Mouse (Mus musculus): Measurements from ENCODE around the gene Smg9. TPM values are rescaled to one million over a fixed set of nuclear protein-coding genes. Genes with fewer than 3 reads are reported as not detected.

The Smg9 gene
- polyA plus RNA-seq, 1 experiment from 2014 or later: 38.2 TPM

DNA sequence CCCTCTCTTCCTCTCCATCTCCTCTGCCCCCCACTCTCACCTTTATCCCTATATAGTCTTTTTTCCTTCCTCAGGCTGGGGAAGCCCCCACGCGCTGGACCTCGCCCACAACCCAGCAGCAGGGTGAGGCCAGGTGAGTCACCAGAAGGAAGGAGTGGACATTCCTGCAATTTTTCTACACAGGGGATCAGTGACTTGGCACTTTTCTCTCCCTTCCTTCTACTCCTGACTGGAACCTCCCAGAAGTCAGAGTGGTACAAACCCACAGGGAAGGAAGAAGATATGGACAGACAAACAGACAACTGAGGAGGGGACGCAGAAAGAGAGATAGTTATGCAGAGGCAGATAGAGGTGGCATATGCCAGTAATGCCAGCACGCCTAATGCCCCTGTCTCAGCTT lies 60.0 kb downstream of the Smg9 start:
- H3K9me3 ChIP-seq (ENCODE audit: control insufficient read depth, low read length): no peaks in the 10 kb centered on the region
- no peaks in the 10 kb centered on the region for H3K36me3 ChIP-seq (ENCODE audit: control insufficient read depth, insufficient read depth, low read length)
- no peak overlapping the region for H3K4me2 ChIP-seq (ENCODE audit: low read length)
- 84% methylated on average over 5 of the region's 5 CpGs for WGBS
- no peak overlapping the region for H3K27ac ChIP-seq (ENCODE audit: low read depth, low read length)
- no peak for ATAC-seq
- H3K27me3 ChIP-seq (replicated peaks; ENCODE audit: control insufficient read depth, insufficient read depth, low read length): no peaks in the 10 kb centered on the region; the same call in 1 of the 2 replicates
- H3K4me3 ChIP-seq (ENCODE audit: low read length): no peak overlapping the region
- H3K9ac ChIP-seq (ENCODE audit: low read depth, low read length): no peak overlapping the region
- H3K4me1 ChIP-seq (ENCODE audit: control insufficient read depth, insufficient read depth, low read depth, low read length): peaks cover 3% of the 10 kb centered on the region; the same call in 1 of the 2 replicates

DNA sequence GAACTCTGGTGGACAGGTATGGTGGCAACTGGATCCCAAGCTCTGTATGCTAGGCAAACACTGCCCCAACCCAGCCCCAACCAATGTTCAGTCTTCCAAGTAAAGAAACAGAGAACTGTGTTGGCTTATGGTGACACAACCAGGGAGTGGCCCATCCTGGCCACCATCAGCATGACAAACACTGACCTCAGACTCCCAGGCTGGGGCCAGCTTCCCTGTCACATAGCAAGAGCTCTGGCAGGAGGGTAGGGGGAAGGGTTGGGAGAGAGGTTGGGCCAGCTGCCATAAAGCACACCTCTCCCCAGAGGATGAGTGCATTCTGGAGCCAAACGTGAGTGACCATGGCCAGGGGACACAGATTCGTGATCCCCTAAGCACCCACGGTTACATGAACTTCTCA lies 60.4 kb downstream of the Smg9 start:
- ATAC-seq: no peak
- Histone ChIP-seq H3K4me3 (ENCODE audit: low read length) (no peak overlapping the region), H3K27me3 (replicated peaks; ENCODE audit: control insufficient read depth, insufficient read depth, low read length) (no peaks in the 10 kb centered on the region; the same call in 1 of the 2 replicates), H3K4me1 (ENCODE audit: control insufficient read depth, insufficient read depth, low read depth, low read length) (peaks cover 3% of the 10 kb centered on the region; the same call in 1 of the 2 replicates), H3K9me3 (ENCODE audit: control insufficient read depth, low read length) (no peaks in the 10 kb centered on the region), H3K36me3 (ENCODE audit: control insufficient read depth, insufficient read depth, low read length) (no peaks in the 10 kb centered on the region), H3K4me2 (ENCODE audit: low read length) (no peak overlapping the region), H3K27ac (ENCODE audit: low read depth, low read length) (no peak overlapping the region), H3K9ac (ENCODE audit: low read depth, low read length) (no peak overlapping the region)
- WGBS: 60% methylated on average over 3 of the region's 3 CpGs

DNA sequence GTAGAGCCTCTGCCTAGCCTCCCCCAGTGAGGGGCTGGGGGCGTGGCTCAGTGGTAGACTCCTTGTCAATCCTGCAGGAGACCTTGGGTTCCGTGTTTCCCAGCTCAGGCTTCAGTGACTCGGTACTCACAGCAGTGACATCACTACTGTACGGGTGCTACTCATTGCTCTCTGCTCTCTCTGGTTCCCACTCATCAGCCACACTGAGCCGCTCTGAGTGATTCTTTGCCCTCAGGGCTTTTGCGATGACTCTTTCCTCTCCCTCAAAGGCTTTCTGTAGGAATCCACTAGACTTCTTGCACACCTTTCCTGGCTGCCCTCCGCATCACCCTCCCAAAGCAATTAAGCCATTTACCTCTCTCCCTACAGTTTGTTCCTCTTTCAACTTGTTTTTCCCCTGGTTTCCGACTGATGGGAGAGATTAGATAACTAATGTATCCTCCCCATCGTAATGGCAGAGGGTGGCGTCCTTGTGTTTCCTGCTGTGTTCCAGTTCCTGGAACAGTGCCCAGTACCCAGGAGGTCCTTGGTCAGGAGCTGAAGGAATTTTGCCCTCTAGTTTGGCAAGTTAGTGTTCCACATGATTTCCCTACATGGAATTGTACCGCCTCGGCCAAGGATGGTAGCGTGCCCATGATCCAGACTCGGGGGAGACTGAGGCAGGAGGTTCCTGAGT lies 62.1 kb downstream of the Smg9 start:
- 63% methylated on average over 13 of the region's 14 CpGs for WGBS
- no peak overlapping the region for H3K4me3 ChIP-seq (ENCODE audit: low read length)
- no peaks in the 10 kb centered on the region for H3K9me3 ChIP-seq (ENCODE audit: control insufficient read depth, low read length)
- no peak overlapping the region for H3K27ac ChIP-seq (ENCODE audit: low read depth, low read length)
- H3K4me1 ChIP-seq (ENCODE audit: control insufficient read depth, insufficient read depth, low read depth, low read length): peaks cover 3% of the 10 kb centered on the region; the same call in 1 of the 2 replicates
- H3K36me3 ChIP-seq (ENCODE audit: control insufficient read depth, insufficient read depth, low read length): no peaks in the 10 kb centered on the region
- H3K27me3 ChIP-seq (replicated peaks; ENCODE audit: control insufficient read depth, insufficient read depth, low read length): no peaks in the 10 kb centered on the region; the same call in 1 of the 2 replicates
- ATAC-seq: no peak
- H3K4me2 ChIP-seq (ENCODE audit: low read length): no peak overlapping the region
- no peak overlapping the region for H3K9ac ChIP-seq (ENCODE audit: low read depth, low read length)

DNA sequence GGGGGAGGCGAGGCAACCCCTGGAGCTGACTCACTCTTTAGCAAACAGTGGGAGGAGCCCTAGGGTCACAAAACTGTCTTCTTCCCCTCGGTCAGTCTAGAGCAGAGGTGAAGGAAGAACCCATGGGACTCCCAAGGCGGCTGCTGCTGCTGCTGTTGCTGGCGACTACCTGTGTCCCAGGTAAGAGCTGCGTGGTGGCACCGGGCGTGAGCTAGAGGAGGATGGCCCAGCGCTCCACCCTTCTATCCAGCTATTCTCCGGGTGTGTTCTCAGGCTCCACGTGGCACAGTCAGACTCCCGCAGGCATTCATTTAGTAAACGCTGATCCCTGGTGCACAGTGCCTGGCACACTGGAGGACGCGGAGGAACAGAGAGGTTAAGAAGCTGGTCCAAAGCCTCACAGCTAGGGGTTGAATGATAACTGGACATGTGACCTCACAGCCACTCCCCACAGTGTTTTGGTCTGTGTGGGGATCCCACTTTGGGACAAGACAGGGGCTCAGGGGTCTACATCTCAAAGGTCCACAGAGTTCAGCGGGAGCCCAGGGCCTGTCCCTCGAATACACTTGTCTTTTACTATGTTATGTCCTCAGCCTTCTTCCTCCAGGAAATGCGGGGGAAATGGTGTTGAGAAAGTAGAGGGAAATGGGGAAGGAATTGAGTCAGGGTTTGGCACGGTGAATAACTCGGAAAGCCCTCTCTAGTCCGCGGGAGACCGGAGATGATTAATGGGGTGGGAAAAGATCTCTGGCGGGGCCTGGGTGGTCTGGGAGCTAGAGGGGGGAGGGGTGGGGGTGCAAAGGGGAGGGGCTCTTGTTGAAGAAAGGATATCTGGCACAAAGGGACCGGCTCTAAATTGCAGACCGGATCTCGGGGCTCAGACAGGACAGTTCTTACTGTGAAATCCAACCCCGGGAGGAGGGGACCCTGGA lies 63.2 kb downstream of the Smg9 start, which contains the start of gene Plaur:
TSS of gene Plaur (plus strand) at position 97 of the 932 bp plus-strand sequence.
- peak; percentile 54; the same call in 1 of the 2 replicates for ATAC-seq
- Histone ChIP-seq H3K9ac (ENCODE audit: low read depth, low read length) (no peak within 1 kb of the TSS), H3K9me3 (ENCODE audit: control insufficient read depth, low read length) (no peaks in the 10 kb centered on the region), H3K4me2 (ENCODE audit: low read length) (peak within 1 kb of the TSS; percentile 8), H3K4me1 (ENCODE audit: control insufficient read depth, insufficient read depth, low read depth, low read length) (peaks cover 3% of the 10 kb centered on the region; the same call in 1 of the 2 replicates), H3K27ac (ENCODE audit: low read depth, low read length) (no peak within 1 kb of the TSS), H3K4me3 (ENCODE audit: low read length) (no peak within 1 kb of the TSS), H3K27me3 (replicated peaks; ENCODE audit: control insufficient read depth, insufficient read depth, low read length) (no peaks in the 10 kb centered on the region; the same call in 1 of the 2 replicates), H3K36me3 (ENCODE audit: control insufficient read depth, insufficient read depth, low read length) (no peaks in the 10 kb centered on the region)
- 9% methylated on average over 26 of the region's 27 CpGs for WGBS

DNA sequence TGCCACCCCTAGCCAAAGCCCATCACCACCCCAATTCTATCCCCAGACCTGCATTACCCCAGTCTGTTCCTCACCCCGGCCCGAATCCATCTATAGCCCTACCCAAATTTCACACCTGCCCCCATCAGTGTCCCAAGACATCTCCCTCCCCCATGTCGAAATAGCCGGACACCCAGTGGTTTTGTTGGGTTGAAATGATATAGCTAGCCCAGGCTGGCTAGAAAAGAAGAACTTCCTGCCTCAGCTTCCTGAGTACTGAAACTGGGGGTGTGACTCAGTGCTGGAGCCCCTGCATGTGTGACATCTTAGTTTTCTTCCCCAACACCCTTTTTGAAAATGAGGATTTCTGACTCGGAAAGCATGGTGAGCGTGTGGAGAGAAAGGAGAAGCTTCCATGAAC lies 67.4 kb downstream of the Smg9 start:
- no peak overlapping the region for H3K27ac ChIP-seq (ENCODE audit: low read depth, low read length)
- no peak overlapping the region for H3K4me3 ChIP-seq (ENCODE audit: low read length)
- H3K36me3 ChIP-seq (ENCODE audit: control insufficient read depth, insufficient read depth, low read length): no peaks in the 10 kb centered on the region
- H3K27me3 ChIP-seq (replicated peaks; ENCODE audit: control insufficient read depth, insufficient read depth, low read length): no peaks in the 10 kb centered on the region; the same call in 1 of the 2 replicates
- H3K4me1 ChIP-seq (ENCODE audit: control insufficient read depth, insufficient read depth, low read depth, low read length): peaks cover 3% of the 10 kb centered on the region; the same call in 1 of the 2 replicates
- 92% methylated on average over 6 of the region's 6 CpGs for WGBS
- no peak for ATAC-seq
- H3K9me3 ChIP-seq (ENCODE audit: control insufficient read depth, low read length): no peaks in the 10 kb centered on the region
- no peak overlapping the region for H3K4me2 ChIP-seq (ENCODE audit: low read length)
- H3K9ac ChIP-seq (ENCODE audit: low read depth, low read length): no peak overlapping the region

DNA sequence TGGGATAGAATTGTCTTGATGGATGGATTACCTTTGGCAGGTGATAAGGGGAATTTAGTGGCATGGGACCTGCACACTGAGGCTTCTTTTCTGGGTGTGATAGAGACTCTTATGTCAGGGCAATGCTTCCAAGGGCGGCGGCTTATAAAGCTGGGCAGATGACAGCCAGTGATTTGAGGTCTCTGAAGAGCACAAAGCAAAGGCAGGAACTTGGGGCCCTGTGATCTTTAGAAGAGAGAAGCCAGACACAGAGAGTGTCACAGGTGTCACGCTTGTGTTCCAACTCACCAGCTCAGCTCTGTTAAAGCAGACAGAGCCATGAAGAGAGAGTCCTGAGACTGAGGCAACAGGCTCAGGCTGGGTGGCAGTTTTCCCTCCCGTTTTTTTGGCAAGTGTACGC lies 68.5 kb downstream of the Smg9 start:
- 89% methylated on average over 5 of the region's 5 CpGs for WGBS
- Histone ChIP-seq H3K4me3 (ENCODE audit: low read length) (no peak overlapping the region), H3K9ac (ENCODE audit: low read depth, low read length) (no peak overlapping the region), H3K4me2 (ENCODE audit: low read length) (no peak overlapping the region), H3K27ac (ENCODE audit: low read depth, low read length) (no peak overlapping the region), H3K9me3 (ENCODE audit: control insufficient read depth, low read length) (no peaks in the 10 kb centered on the region), H3K4me1 (ENCODE audit: control insufficient read depth, insufficient read depth, low read depth, low read length) (0 out of 2 replicates have a peak, but pooled peaks cover 2% of the 10 kb centered on the region), H3K36me3 (ENCODE audit: control insufficient read depth, insufficient read depth, low read length) (no peaks in the 10 kb centered on the region), H3K27me3 (replicated peaks; ENCODE audit: control insufficient read depth, insufficient read depth, low read length) (no peaks in the 10 kb centered on the region)
- ATAC-seq: no peak

DNA sequence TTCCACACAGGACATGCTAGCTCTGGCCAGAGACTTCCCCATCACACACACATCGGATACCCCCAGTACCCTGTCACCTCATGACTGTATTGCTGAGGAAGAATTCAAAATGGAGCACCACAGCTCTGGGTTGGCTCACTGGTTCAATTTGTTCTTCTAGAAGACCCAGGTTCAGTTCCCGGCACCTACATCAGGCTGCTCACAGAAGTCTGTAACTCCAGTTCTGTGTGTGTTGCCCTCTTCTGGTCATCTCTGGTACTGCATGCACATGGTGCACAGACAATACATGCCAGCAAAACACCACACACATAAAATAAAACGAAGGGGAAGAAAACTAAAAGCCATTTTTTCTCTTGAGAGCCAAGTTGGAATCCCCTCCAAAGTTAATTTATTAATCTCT lies 69.7 kb downstream of the Smg9 start:
- no peaks in the 10 kb centered on the region for H3K9me3 ChIP-seq (ENCODE audit: control insufficient read depth, low read length)
- H3K36me3 ChIP-seq (ENCODE audit: control insufficient read depth, insufficient read depth, low read length): no peaks in the 10 kb centered on the region
- no peak overlapping the region for H3K9ac ChIP-seq (ENCODE audit: low read depth, low read length)
- WGBS: 82% methylated on average over 3 of the region's 3 CpGs
- no peak for ATAC-seq
- no peak overlapping the region for H3K27ac ChIP-seq (ENCODE audit: low read depth, low read length)
- no peak overlapping the region for H3K4me2 ChIP-seq (ENCODE audit: low read length)
- no peak overlapping the region for H3K4me3 ChIP-seq (ENCODE audit: low read length)
- H3K27me3 ChIP-seq (replicated peaks; ENCODE audit: control insufficient read depth, insufficient read depth, low read length): no peaks in the 10 kb centered on the region
- no peaks in the 10 kb centered on the region for H3K4me1 ChIP-seq (ENCODE audit: control insufficient read depth, insufficient read depth, low read depth, low read length)

DNA sequence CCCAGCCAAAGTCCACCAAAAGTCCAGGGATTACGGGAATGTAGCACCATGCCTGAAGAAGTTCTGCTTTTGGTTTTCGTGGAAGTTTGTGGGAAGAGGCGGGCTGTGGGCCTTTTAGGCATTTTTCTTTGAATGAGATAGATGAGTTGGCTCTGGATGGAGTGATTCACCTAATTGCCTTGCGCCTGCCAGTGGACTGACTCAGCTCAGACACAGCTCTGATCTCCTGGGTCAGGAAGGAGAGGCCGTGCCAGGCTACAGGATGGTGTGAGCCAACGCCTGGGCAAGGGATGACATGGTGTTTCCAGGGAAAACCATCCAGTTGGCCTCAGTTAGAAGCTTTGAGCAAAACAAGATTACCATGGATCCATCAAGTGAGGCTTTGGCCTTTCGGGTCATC lies 70.9 kb downstream of the Smg9 start:
- no peak for ATAC-seq
- H3K4me2 ChIP-seq (ENCODE audit: low read length): no peak overlapping the region
- H3K9me3 ChIP-seq (ENCODE audit: control insufficient read depth, low read length): no peaks in the 10 kb centered on the region
- 94% methylated on average over 7 of the region's 7 CpGs for WGBS
- no peak overlapping the region for H3K27ac ChIP-seq (ENCODE audit: low read depth, low read length)
- no peaks in the 10 kb centered on the region for H3K36me3 ChIP-seq (ENCODE audit: control insufficient read depth, insufficient read depth, low read length)
- H3K4me3 ChIP-seq (ENCODE audit: low read length): no peak overlapping the region
- H3K9ac ChIP-seq (ENCODE audit: low read depth, low read length): no peak overlapping the region
- no peaks in the 10 kb centered on the region for H3K27me3 ChIP-seq (replicated peaks; ENCODE audit: control insufficient read depth, insufficient read depth, low read length)
- peaks cover 3% of the 10 kb centered on the region for H3K4me1 ChIP-seq (ENCODE audit: control insufficient read depth, insufficient read depth, low read depth, low read length)

Data from hindbrain, embryonic 16.5 days (tissue).